Mouse (Mus musculus) heart, adult 2 months (tissue): ENCODE data around the gene Xrcc4.

Experiments
- CTCF ChIP-seq: fragments of 200-600 bp; IDR thresholded peaks from 2 replicates; pipeline ENCODE4 v1.8.1; 2022; ENCODE audit warnings: antibody characterized with exemption, mild to moderate bottlenecking, moderate library complexity
- POLR2A ChIP-seq: fragments of 200-500 bp; IDR thresholded peaks from 2 replicates; pipeline ENCODE4 v1.6.1; 2011; ENCODE audit warnings: mild to moderate bottlenecking, low read depth, low read length, control low read depth; ENCODE audit not compliant: insufficient read depth

GRCm38 (mm10) chr13:90111681-90112080, 22.3 kb upstream of the Xrcc4 start:
- TF ChIP-seq POLR2A (no peak), CTCF (no peak)
